Mouse (Mus musculus) 3T3-L1 (cell line): ENCODE results near the gene Uxs1.

Source experiments
- DNase-seq: peaks from one replicate; pipeline ENCODE4 v3.0.0-alpha.2; 2015; ENCODE audit warnings: low read depth, low spot score

Uxs1 gene

DNA sequence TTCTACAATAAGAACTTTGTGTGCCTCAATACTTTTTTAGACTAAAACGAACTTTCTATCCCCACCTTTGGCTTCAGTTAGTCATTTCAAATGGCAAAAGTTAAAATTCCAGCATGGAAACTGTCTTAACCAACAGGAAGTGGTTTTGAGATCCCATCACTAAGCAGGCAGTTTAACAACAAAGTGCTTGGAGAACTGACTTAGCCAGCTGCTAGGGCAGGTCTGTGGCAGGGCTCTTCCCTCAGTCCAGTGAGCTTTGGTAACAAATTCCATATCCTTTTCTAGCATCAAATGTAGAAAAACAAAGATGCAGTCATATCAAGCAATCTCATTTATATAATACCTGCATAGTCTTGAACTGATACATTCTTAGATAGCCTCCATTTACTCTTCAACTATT lies 105.1 kb downstream of the Uxs1 start:
- DNase-seq = peak; percentile 18

DNA sequence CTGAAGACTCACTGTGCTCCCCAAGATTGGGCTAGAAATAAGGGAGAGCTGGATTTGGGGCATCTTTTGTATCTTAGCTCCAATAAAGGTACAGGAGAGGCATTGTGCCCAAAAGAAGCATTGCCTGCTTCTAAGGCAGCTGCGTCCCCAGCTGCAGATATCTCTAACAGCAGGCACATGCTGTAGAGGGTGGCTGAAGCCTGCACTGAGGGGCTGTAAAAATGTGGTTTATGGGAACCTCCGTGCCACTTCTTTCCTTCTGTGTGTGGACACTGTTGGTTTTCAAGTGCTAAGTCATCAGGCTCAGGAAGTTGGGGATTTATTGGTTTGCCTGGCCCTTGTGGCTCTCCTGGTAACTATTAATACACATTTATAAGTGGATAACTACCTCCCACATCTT lies 108.8 kb downstream of the Uxs1 start:
- DNase-seq = no peak

DNA sequence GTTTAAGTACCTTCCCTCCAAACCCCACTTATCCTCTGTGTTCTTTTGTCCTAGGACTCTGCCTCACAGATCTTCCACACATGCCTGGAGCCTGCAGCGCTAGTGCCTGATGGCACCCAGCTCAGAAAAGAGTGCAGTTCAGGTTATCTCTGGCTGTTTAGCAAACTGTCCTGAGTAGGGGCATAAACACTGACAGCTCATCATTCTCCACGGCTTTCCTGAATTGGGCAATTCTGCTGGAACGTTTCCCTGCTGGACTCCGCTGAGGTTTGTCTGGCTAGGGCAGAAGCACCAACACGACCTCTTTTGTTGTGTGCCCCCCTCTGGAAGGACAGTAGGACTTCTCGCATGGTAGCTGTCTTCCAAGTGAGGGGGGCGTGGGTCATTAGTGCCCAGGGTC lies 109.6 kb downstream of the Uxs1 start:
- peak; percentile 56 for DNase-seq

- peak; percentile 87 for DNase-seq
Observed at GRCm38 (mm10) chr1:43714841-43715240, 112.8 kb downstream of the Uxs1 start.

GRCm38 (mm10) chr1:43698577-43699000 lies 129.0 kb downstream of the Uxs1 start:
- peak; percentile 66 for DNase-seq
